In the genomic region with DNA sequence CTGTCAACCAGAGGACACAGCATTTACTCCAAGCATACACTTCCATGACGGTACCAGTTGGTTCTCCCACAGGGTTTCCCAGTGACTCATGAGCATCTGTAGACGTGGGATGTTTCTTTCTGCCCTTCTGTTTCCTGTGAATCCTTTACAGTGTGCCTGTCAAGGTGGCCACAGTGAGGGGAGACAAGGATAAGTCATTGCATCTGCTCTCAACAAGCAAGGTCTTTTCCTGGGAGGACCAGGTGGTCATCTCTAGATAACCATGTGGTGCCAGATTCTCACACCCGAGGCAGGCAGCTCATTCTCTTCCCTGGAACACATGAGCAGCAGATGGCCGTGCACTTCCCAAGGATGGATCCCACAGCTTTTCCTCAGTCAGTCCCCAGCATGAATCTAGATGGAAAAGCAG, we compare ENCODE assay signal across 13 mouse cellular contexts. TPM values are rescaled to one million over a fixed set of nuclear protein-coding genes. Genes with fewer than 3 reads are reported as not detected.
A peak's percentile ranks its signal among the peaks of the same experiment; 100 is the strongest.
DNase-seq lines count a peak whose midpoint lies in the region; ATAC-seq lines count a peak whose summit lies in the region.
"Had no signal": no experiment of that assay in that cellular context is flagged by ENCODE, and none has a peak within 500 bp of the region (broad histone marks: within the 10 kb centered on the region; RNA-seq: fewer than 3 reads in every experiment).

No protein-coding gene starts in this region.

- no peak overlapping the region for H3K4me3 ChIP-seq in intestine, embryonic 15.5 days (replicated peaks)
- H3K4me3 ChIP-seq in heart, embryonic 11.5 days (ENCODE audit: low read depth, low read length): no peak overlapping the region
- H3K4me3 ChIP-seq: heart, adult 2 months; liver, embryonic 15.5 days; midbrain, embryonic 12.5 days had no signal

- H3K27me3 ChIP-seq in intestine, embryonic 15.5 days (replicated peaks): no peaks in the 10 kb centered on the region
- H3K27me3 ChIP-seq in heart, embryonic 11.5 days (ENCODE audit: control insufficient read depth, insufficient read depth, low read length): peaks cover 9% of the 10 kb centered on the region

- peak; percentile 53 for DNase-seq in 3T3-L1 (ENCODE audit: low read depth, low spot score)
- peak; percentile 83 to 90 for DNase-seq in cerebellum, adult 18-20 months
- peak; percentile 40 to 43 for DNase-seq in frontal cortex, postnatal 25 days (ENCODE audit: low spot score in 2 of 2)
- peak; percentile 42 to 92 for DNase-seq in left cerebral cortex, adult 8-10 months (ENCODE audit: low spot score in 2 of 2)
- no peak for DNase-seq in urinary bladder, postnatal 25 days (ENCODE audit: low spot score)
- DNase-seq: heart, adult 2 months; kidney, postnatal 36 days had no signal

- no peaks in the 10 kb centered on the region for H3K36me3 ChIP-seq in intestine, embryonic 15.5 days
- H3K36me3 ChIP-seq in heart, embryonic 11.5 days (ENCODE audit: control insufficient read depth, insufficient read depth, low read length): no peaks in the 10 kb centered on the region
- H3K36me3 ChIP-seq: liver, embryonic 15.5 days; midbrain, embryonic 12.5 days had no signal

- 50% methylated on average over 4 of the region's 4 CpGs for WGBS in intestine, embryonic 15.5 days
- 31% methylated on average over 4 of the region's 4 CpGs for WGBS in heart, embryonic 11.5 days (ENCODE audit: insufficient replicate concordance)

- no peaks in the 10 kb centered on the region for H3K9me3 ChIP-seq in intestine, embryonic 15.5 days
- peaks cover 5% of the 10 kb centered on the region; the same call in 1 of the 2 replicates for H3K9me3 ChIP-seq in heart, embryonic 11.5 days (replicated peaks; ENCODE audit: control insufficient read depth, low read length)
- H3K9me3 ChIP-seq: liver, embryonic 15.5 days had no signal

- no peak overlapping the region for H3K27ac ChIP-seq in intestine, embryonic 15.5 days
- H3K27ac ChIP-seq in heart, embryonic 11.5 days (ENCODE audit: low read depth, low read length): no peak overlapping the region
- H3K27ac ChIP-seq: heart, adult 2 months; liver, embryonic 15.5 days; midbrain, embryonic 12.5 days; stomach, postnatal 0 days had no signal

- ATAC-seq in intestine, embryonic 15.5 days: no peak
- no peak for ATAC-seq in megakaryocyte-erythroid progenitor cell, adult 5-6 weeks (replicated peaks; ENCODE audit: low FRiP score, low TSS enrichment, poor library complexity, severe bottlenecking)
- no peak for ATAC-seq in heart, embryonic 11.5 days (replicated peaks; ENCODE audit: insufficient number of reproducible peaks, low FRiP score, low TSS enrichment)

- peaks cover 9% of the 10 kb centered on the region; the same call in 1 of the 2 replicates for H3K4me1 ChIP-seq in intestine, embryonic 15.5 days (replicated peaks)
- H3K4me1 ChIP-seq in heart, embryonic 11.5 days (ENCODE audit: control insufficient read depth, insufficient read depth, low read length): 0 out of 2 replicates have a peak, but pooled peaks cover 2% of the 10 kb centered on the region
- H3K4me1 ChIP-seq: liver, embryonic 15.5 days had no signal

- no peak overlapping the region for H3K9ac ChIP-seq in intestine, embryonic 15.5 days
- no peak overlapping the region for H3K9ac ChIP-seq in heart, embryonic 11.5 days (ENCODE audit: low read depth, low read length)
- H3K9ac ChIP-seq: liver, embryonic 15.5 days; midbrain, embryonic 12.5 days had no signal

- H3K4me2 ChIP-seq in intestine, embryonic 15.5 days (replicated peaks): no peak overlapping the region
- no peak overlapping the region for H3K4me2 ChIP-seq in heart, embryonic 11.5 days
- H3K4me2 ChIP-seq: liver, embryonic 15.5 days; midbrain, embryonic 12.5 days had no signal

RNA-seq across cellular contexts. Expression of a gene that starts 35.6 kb away (rescaled TPM):
- total RNA-seq in left cerebral cortex, adult 8-10 months (2022): 10 to 100 TPM; 66.7 to 79.5 (median 75.2) TPM
- polyA plus RNA-seq in intestine, embryonic 15.5 days (2015; fragmentation: Nextera tagmentation; extraction: Ambion mirVana): 46.6 and 47.3 TPM in 2 replicates
- not detected in 2 replicates for total RNA-seq in megakaryocyte-erythroid progenitor cell, adult 5-6 weeks (2014; fragmentation: Nextera tagmentation)
- total RNA-seq in megakaryocyte-erythroid progenitor cell, adult 5-6 weeks (2017): 1.2 TPM in 1 of 2 replicates, not detected in the other
- polyA plus RNA-seq in heart, embryonic 11.5 days (2014; fragmentation: Nextera tagmentation; extraction: Ambion mirVana): 2.3 and 4.0 TPM in 2 replicates

RNA-seq across cellular contexts. Expression of a gene that starts 49.1 kb away (rescaled TPM):
- 1 to 10 TPM; 2.3 to 2.9 (median 2.8) TPM for total RNA-seq in left cerebral cortex, adult 8-10 months (2022)
- 4.2 and 4.5 TPM in 2 replicates for polyA plus RNA-seq in intestine, embryonic 15.5 days (2015; fragmentation: Nextera tagmentation; extraction: Ambion mirVana)
- not detected in 2 replicates for total RNA-seq in megakaryocyte-erythroid progenitor cell, adult 5-6 weeks (2014; fragmentation: Nextera tagmentation)
- total RNA-seq in megakaryocyte-erythroid progenitor cell, adult 5-6 weeks (2017): not detected in 2 replicates
- 0.06 and 0.10 TPM in 2 replicates for polyA plus RNA-seq in heart, embryonic 11.5 days (2014; fragmentation: Nextera tagmentation; extraction: Ambion mirVana)

Comparison
In these comparisons a context has a peak if more than half of its experiments do, and no peak if none do; other contexts are left out.
1. RNA of a gene that starts 35.6 kb away (total RNA-seq): 66.7 to 79.5 TPM in left cerebral cortex, adult 8-10 months; 1.2 TPM in megakaryocyte-erythroid progenitor cell, adult 5-6 weeks; every median in the first group is over 10 times any median in the second.